Mouse (Mus musculus): Measurements from ENCODE around the gene Gm10160.
"Not testable (repeated sequence)": the region's sequence is repeated elsewhere in the genome, so short reads cannot be mapped to it uniquely, and the experiment has no call there.

Gm10160 gene

GRCm38 (mm10) chr7:81858968-81859721 is 3.6 kb upstream of the Gm10160 start, which contains the start of gene Tm6sf1:
Tm6sf1 (plus strand) TSS chr7:81859001.
- no peak for DNase-seq (ENCODE audit: extremely low spot score, low read depth, low spot score)

- DNase-seq (ENCODE audit: extremely low spot score, low read depth, low spot score) = no peak
Measured at GRCm38 (mm10) chr7:81858236-81858635, 2.6 kb upstream of the Gm10160 start.

GRCm38 (mm10) chr7:81856221-81856620 is 627 bp upstream of the Gm10160 start:
- no peak for DNase-seq (ENCODE audit: extremely low spot score, low read depth, low spot score)

- no peak for DNase-seq (ENCODE audit: extremely low spot score, low read depth, low spot score)
Measured at GRCm38 (mm10) chr7:81854568-81855307, 856 bp downstream of the Gm10160 start.

- no peak for DNase-seq (ENCODE audit: extremely low spot score, low read depth, low spot score)
Measured at GRCm38 (mm10) chr7:81851706-81852105, 3.9 kb downstream of the Gm10160 start.

- no peak for DNase-seq (ENCODE audit: extremely low spot score, low read depth, low spot score)
Measured at GRCm38 (mm10) chr7:81850171-81850570, 5.4 kb downstream of the Gm10160 start.

- no peak for DNase-seq (ENCODE audit: extremely low spot score, low read depth, low spot score)
Measured at GRCm38 (mm10) chr7:81849633-81850032, 6.0 kb downstream of the Gm10160 start.

GRCm38 (mm10) chr7:81849214-81849613 is 6.4 kb downstream of the Gm10160 start:
- DNase-seq (ENCODE audit: extremely low spot score, low read depth, low spot score) = no peak

- DNase-seq (ENCODE audit: extremely low spot score, low read depth, low spot score) = no peak
Measured at GRCm38 (mm10) chr7:81847777-81848176, 7.8 kb downstream of the Gm10160 start.

- no peak for DNase-seq (ENCODE audit: extremely low spot score, low read depth, low spot score)
Measured at GRCm38 (mm10) chr7:81847010-81847409, 8.6 kb downstream of the Gm10160 start.

GRCm38 (mm10) chr7:81846008-81846407 is 9.6 kb downstream of the Gm10160 start:
- no peak for DNase-seq (ENCODE audit: extremely low spot score, low read depth, low spot score)

GRCm38 (mm10) chr7:81845313-81845712 is 10.3 kb downstream of the Gm10160 start:
- no peak for DNase-seq (ENCODE audit: extremely low spot score, low read depth, low spot score)

- DNase-seq (ENCODE audit: extremely low spot score, low read depth, low spot score) = no peak
Measured at GRCm38 (mm10) chr7:81844801-81845200, 10.8 kb downstream of the Gm10160 start.

- no peak for DNase-seq (ENCODE audit: extremely low spot score, low read depth, low spot score)
Measured at GRCm38 (mm10) chr7:81843903-81844302, 11.7 kb downstream of the Gm10160 start.

- DNase-seq (ENCODE audit: extremely low spot score, low read depth, low spot score) = no peak
Measured at GRCm38 (mm10) chr7:81842998-81843397, 12.6 kb downstream of the Gm10160 start.

GRCm38 (mm10) chr7:81842141-81842540 is 13.5 kb downstream of the Gm10160 start:
- DNase-seq (ENCODE audit: extremely low spot score, low read depth, low spot score) = no peak

GRCm38 (mm10) chr7:81841439-81841838 is 14.2 kb downstream of the Gm10160 start:
- no peak for DNase-seq (ENCODE audit: extremely low spot score, low read depth, low spot score)

GRCm38 (mm10) chr7:81840661-81841181 is 14.9 kb downstream of the Gm10160 start:
- DNase-seq (ENCODE audit: extremely low spot score, low read depth, low spot score) = no peak

- no peak for DNase-seq (ENCODE audit: extremely low spot score, low read depth, low spot score)
Measured at GRCm38 (mm10) chr7:81839746-81840145, 15.8 kb downstream of the Gm10160 start.

GRCm38 (mm10) chr7:81837771-81838170 is 17.8 kb downstream of the Gm10160 start:
- not testable (repeated sequence) for DNase-seq (ENCODE audit: extremely low spot score, low read depth, low spot score)

GRCm38 (mm10) chr7:81835430-81835829 is 20.2 kb downstream of the Gm10160 start:
- DNase-seq (ENCODE audit: extremely low spot score, low read depth, low spot score) = no peak

GRCm38 (mm10) chr7:81834847-81835246 is 20.7 kb downstream of the Gm10160 start:
- DNase-seq (ENCODE audit: extremely low spot score, low read depth, low spot score) = no peak
